Mouse (Mus musculus) hindbrain, embryonic 11.5 days (tissue): ENCODE results near the gene Nsd2. TPM values are rescaled to one million over a fixed set of nuclear protein-coding genes. Genes with fewer than 3 reads are reported as not detected.
"Not testable (repeated sequence)": the region's sequence is repeated elsewhere in the genome, so short reads cannot be mapped to it uniquely, and the experiment has no call there.

Source experiments
- ATAC-seq: fragments of 200-750 bp; cut with Nextera tagmentation; 2 replicates; pipeline ENCODE4 v1.8.0; 2017; ENCODE audit warnings: mild to moderate bottlenecking, moderate TSS enrichment, moderate library complexity; ENCODE audit not compliant: low FRiP score
- DNase-seq: peaks from one replicate; pipeline ENCODE4 v3.0.0-alpha.2; 2015; ENCODE audit warnings: low spot score
- H3K27ac ChIP-seq: fragments of 300-500 bp; sonication (generic); 2 replicates; pipeline ENCODE4 v1.5.1; 2014; ENCODE audit warnings: mild to moderate bottlenecking, low read depth, low read length
- H3K27me3 ChIP-seq: fragments of 300-500 bp; sonication (generic); 2 replicates; pipeline ENCODE4 v1.6.1; 2014; ENCODE audit warnings: mild to moderate bottlenecking, low read length, moderate library complexity, mixed read lengths; ENCODE audit not compliant: control insufficient read depth, insufficient read depth
- H3K36me3 ChIP-seq: fragments of 300-500 bp; sonication (generic); 2 replicates; pipeline ENCODE4 v1.6.1; 2014; ENCODE audit warnings: mild to moderate bottlenecking, low read length, moderate library complexity, mixed read lengths; ENCODE audit not compliant: control insufficient read depth, insufficient read depth
- H3K4me1 ChIP-seq: fragments of 300-500 bp; sonication (generic); replicated peaks from 2 replicates; pipeline ENCODE4 v1.6.1; 2014; ENCODE audit warnings: low read length, mixed read lengths; ENCODE audit not compliant: control insufficient read depth, insufficient read depth
- H3K4me2 ChIP-seq: fragments of 300-500 bp; sonication (generic); replicated peaks from 2 replicates; pipeline ENCODE4 v1.6.1; 2014; ENCODE audit warnings: mild to moderate bottlenecking, low read depth, low read length
- H3K4me3 ChIP-seq: fragments of 300-500 bp; sonication (generic); 2 replicates; pipeline ENCODE4 v1.5.1; 2014; ENCODE audit warnings: low read depth, low read length
- H3K9ac ChIP-seq: fragments of 300-500 bp; sonication (generic); 2 replicates; pipeline ENCODE4 v1.6.1; 2014; ENCODE audit warnings: low read depth, low read length
- H3K9me3 ChIP-seq: fragments of 300-500 bp; sonication (generic); 2 replicates; pipeline ENCODE4 v1.6.1; 2016; ENCODE audit warnings: low read length; ENCODE audit not compliant: control insufficient read depth
- WGBS: fragments of 180-500 bp; shearing (Covaris S2); extraction: QIAGEN DNeasy Blood & Tissue Kit; methylation state at CpG from one replicate; pipeline ENCODE4 v1.1.7; 2014; 5-methylcytosine and 5-hydroxymethylcytosine counted together
- polyA plus RNA-seq: library from polyadenylated mRNA; unstranded; fragments of >200 nt; fragmentation: Nextera tagmentation; extraction: Ambion mirVana; gene quantifications from 2 replicates; pipeline ENCODE4 v1.2.1, GENCODE M21; 2014

The Nsd2 gene
- polyA plus RNA-seq, 1 experiment from 2014 or later = 95.3 TPM

GRCm38 (mm10) chr5:33902696-33903095 is 82.2 kb downstream of the Nsd2 start:
- peaks cover 11% of the 10 kb centered on the region for H3K36me3 ChIP-seq
- H3K4me1 ChIP-seq = no peaks in the 10 kb centered on the region
- H3K4me3 ChIP-seq = no peak overlapping the region
- no peaks in the 10 kb centered on the region for H3K27me3 ChIP-seq
- H3K9ac ChIP-seq = no peak overlapping the region
- H3K9me3 ChIP-seq = no peaks in the 10 kb centered on the region
- H3K27ac ChIP-seq = no peak overlapping the region
- DNase-seq = no peak
- no peak overlapping the region for H3K4me2 ChIP-seq
- 96% methylated on average over 2 of the region's 2 CpGs for WGBS
- ATAC-seq = no peak

GRCm38 (mm10) chr5:33903176-33903575 is 82.7 kb downstream of the Nsd2 start:
- no peaks in the 10 kb centered on the region for H3K9me3 ChIP-seq
- H3K27ac ChIP-seq = no peak overlapping the region
- peaks cover 8% of the 10 kb centered on the region for H3K36me3 ChIP-seq
- no peak overlapping the region for H3K4me2 ChIP-seq
- H3K9ac ChIP-seq = no peak overlapping the region
- H3K4me1 ChIP-seq = no peaks in the 10 kb centered on the region
- ATAC-seq (no peak), DNase-seq (no peak)
- 93% methylated on average over 9 of the region's 9 CpGs for WGBS
- no peaks in the 10 kb centered on the region for H3K27me3 ChIP-seq
- H3K4me3 ChIP-seq = no peak overlapping the region

- not testable (repeated sequence) for H3K9me3 ChIP-seq, DNase-seq, H3K27ac ChIP-seq, H3K27me3 ChIP-seq, ATAC-seq, H3K9ac ChIP-seq, H3K4me1 ChIP-seq, H3K36me3 ChIP-seq, H3K4me2 ChIP-seq, H3K4me3 ChIP-seq
Measured at GRCm38 (mm10) chr5:33915031-33915430, 94.5 kb downstream of the Nsd2 start.

GRCm38 (mm10) chr5:33916616-33917015 is 96.1 kb downstream of the Nsd2 start:
- H3K4me3 ChIP-seq, H3K27ac ChIP-seq, DNase-seq, H3K9me3 ChIP-seq, H3K9ac ChIP-seq, H3K27me3 ChIP-seq, H3K4me1 ChIP-seq, ATAC-seq, H3K4me2 ChIP-seq: not testable (repeated sequence)
- H3K36me3 ChIP-seq = peaks cover 13% of the 10 kb centered on the region
- WGBS = 96% methylated on average over 2 of the region's 2 CpGs

GRCm38 (mm10) chr5:33919466-33919865 is 98.9 kb downstream of the Nsd2 start:
- no peak overlapping the region for H3K4me2 ChIP-seq
- H3K9ac ChIP-seq = no peak overlapping the region
- no peak overlapping the region for H3K4me3 ChIP-seq
- no peaks in the 10 kb centered on the region for H3K4me1 ChIP-seq
- no peaks in the 10 kb centered on the region for H3K9me3 ChIP-seq
- DNase-seq (no peak), ATAC-seq (no peak)
- 97% methylated on average over 1 of the region's 1 CpGs for WGBS
- H3K27ac ChIP-seq = no peak overlapping the region
- H3K36me3 ChIP-seq = peaks cover 13% of the 10 kb centered on the region
- H3K27me3 ChIP-seq = no peaks in the 10 kb centered on the region

- Histone ChIP-seq H3K4me2 (no peak overlapping the region), H3K4me3 (no peak overlapping the region), H3K9me3 (no peaks in the 10 kb centered on the region), H3K9ac (no peak overlapping the region), H3K27me3 (no peaks in the 10 kb centered on the region), H3K27ac (no peak overlapping the region), H3K36me3 (peaks cover 13% of the 10 kb centered on the region), H3K4me1 (no peaks in the 10 kb centered on the region)
- DNase-seq (no peak), ATAC-seq (no peak)
- 92% methylated on average over 2 of the region's 2 CpGs for WGBS
Measured at GRCm38 (mm10) chr5:33920037-33920436, 99.5 kb downstream of the Nsd2 start.

GRCm38 (mm10) chr5:33920924-33921323 is 100.4 kb downstream of the Nsd2 start:
- H3K36me3 ChIP-seq = peaks cover 9% of the 10 kb centered on the region
- H3K4me3 ChIP-seq = no peak overlapping the region
- no peak for DNase-seq
- H3K4me1 ChIP-seq = no peaks in the 10 kb centered on the region
- no peaks in the 10 kb centered on the region for H3K9me3 ChIP-seq
- H3K4me2 ChIP-seq = no peak overlapping the region
- WGBS = 85% methylated on average over 4 of the region's 4 CpGs
- H3K27ac ChIP-seq = no peak overlapping the region
- H3K9ac ChIP-seq = no peak overlapping the region
- no peak for ATAC-seq
- H3K27me3 ChIP-seq = no peaks in the 10 kb centered on the region

- no peaks in the 10 kb centered on the region for H3K4me1 ChIP-seq
- no peak overlapping the region for H3K4me3 ChIP-seq
- no peak for DNase-seq
- 88% methylated on average over 7 of the region's 7 CpGs for WGBS
- H3K4me2 ChIP-seq = no peak overlapping the region
- ATAC-seq = no peak
- H3K9ac ChIP-seq = no peak overlapping the region
- no peaks in the 10 kb centered on the region for H3K27me3 ChIP-seq
- no peaks in the 10 kb centered on the region for H3K9me3 ChIP-seq
- 0 out of 2 replicates have a peak, but pooled peaks cover 7% of the 10 kb centered on the region for H3K36me3 ChIP-seq
- H3K27ac ChIP-seq = no peak overlapping the region
Measured at GRCm38 (mm10) chr5:33921486-33922235, 101.1 kb downstream of the Nsd2 start.

- Histone ChIP-seq H3K4me3 (no peak overlapping the region), H3K9ac (no peak overlapping the region), H3K27ac (no peak overlapping the region), H3K36me3 (0 out of 2 replicates have a peak, but pooled peaks cover 7% of the 10 kb centered on the region), H3K4me2 (no peak overlapping the region), H3K9me3 (no peaks in the 10 kb centered on the region), H3K27me3 (no peaks in the 10 kb centered on the region), H3K4me1 (no peaks in the 10 kb centered on the region)
- no peak for ATAC-seq
- 44% methylated on average over 2 of the region's 2 CpGs for WGBS
- DNase-seq = no peak
Measured at GRCm38 (mm10) chr5:33922566-33922965, 102.0 kb downstream of the Nsd2 start.
